Mouse (Mus musculus) cerebellum, postnatal 10 days (tissue): Measurements from ENCODE around the gene Fzr1.

Source experiments
- DNase-seq, 2 experiments: peaks; one replicate each; pipeline ENCODE4 v3.0.0; 2021; ENCODE audit warnings: mixed read lengths in 2 of 2

Fzr1 gene

GRCm38 (mm10) chr10:81354738-81355477 is 23.4 kb downstream of the Fzr1 start:
- no peak for DNase-seq

DNA sequence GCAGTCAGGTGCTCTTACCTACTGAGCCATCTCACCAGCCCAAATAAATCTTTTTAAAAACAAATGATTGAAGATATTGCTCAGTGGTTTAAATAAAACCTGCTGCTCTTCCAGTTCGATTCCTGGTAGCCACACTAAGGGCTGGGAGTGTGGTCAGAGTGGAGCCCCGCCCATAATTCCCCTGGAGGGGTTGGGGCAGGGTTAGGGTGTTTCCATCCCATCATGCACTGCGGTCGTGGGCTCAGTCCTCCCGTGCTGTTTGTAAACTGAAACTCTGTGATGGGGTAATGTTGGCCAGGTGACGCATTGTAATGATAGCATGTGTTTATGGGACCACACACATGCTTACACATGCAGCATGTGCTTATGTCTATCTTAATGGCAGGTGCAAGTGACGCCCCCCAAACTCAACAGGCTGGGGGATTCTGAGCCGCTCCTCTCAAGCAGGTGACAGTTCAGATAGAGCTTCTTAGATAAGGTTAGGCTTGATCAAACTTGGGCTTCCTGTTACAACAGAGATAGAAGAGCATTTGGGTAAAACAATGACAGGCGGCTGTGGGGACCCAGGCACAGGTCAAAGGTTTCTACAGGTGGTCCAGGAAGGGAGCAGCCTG is 26.5 kb downstream of the Fzr1 start:
- no peak for DNase-seq

GRCm38 (mm10) chr10:81350351-81351063 is 27.8 kb downstream of the Fzr1 start, which contains the start of gene Hmg20b:
Gene Hmg20b (minus strand): TSS chr10:81350480.
- peak; percentile 99 to 100 for DNase-seq

DNA sequence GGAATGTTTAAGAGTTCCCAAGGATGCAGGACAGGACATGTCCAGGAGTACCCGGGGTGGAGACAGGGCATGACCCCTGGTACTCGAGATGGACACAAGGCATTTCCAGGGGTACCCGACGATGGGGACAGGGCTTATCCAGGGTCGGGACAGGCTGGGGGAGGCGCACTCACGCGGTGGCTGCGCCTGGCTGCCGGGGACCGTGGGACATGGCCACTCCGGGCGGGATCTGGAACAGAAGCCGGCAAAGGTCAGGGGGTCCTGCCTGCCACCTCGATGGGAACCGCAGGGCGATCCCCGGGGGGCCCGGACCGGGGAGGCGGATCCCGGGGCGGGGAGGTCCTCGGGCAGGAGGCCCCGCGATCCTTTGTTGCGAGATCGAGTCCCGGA is 28.4 kb downstream of the Fzr1 start:
- DNase-seq = no peak

GRCm38 (mm10) chr10:81349146-81349545 is 29.2 kb downstream of the Fzr1 start:
- no peak for DNase-seq

DNA sequence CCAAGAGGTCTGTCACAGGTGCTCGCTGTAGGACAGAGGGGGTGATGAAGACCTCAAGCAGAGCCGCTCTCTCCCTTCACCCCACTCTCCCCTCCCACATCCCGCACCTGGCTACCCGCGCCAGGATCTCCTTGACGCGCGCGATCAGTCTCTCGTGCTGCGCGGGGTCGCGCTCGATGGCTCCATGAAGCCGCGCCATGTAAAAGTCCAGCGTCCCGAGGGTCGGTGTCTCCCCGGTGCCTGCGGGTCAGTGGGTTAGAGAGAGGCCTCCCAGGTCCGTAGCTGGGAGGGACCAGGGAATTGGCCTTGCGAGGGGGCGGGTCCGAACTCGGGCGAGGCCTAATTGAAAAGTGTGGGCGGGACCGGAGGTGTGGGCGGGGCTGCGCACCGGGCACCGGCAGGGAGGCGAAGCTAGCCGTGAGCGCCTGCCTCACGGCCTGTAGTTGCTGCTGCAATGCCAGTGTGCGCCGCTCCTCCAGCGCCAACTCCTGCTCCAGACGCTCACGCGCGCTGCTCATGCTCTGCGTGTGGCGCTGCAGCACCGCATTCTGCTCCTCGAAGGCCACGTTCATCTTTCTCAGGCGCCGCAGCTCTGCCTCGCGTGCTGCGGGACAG is 31.8 kb downstream of the Fzr1 start:
- peak; percentile 52 to 54 for DNase-seq

GRCm38 (mm10) chr10:81345162-81345534 is 33.2 kb downstream of the Fzr1 start:
- DNase-seq = no peak

DNA sequence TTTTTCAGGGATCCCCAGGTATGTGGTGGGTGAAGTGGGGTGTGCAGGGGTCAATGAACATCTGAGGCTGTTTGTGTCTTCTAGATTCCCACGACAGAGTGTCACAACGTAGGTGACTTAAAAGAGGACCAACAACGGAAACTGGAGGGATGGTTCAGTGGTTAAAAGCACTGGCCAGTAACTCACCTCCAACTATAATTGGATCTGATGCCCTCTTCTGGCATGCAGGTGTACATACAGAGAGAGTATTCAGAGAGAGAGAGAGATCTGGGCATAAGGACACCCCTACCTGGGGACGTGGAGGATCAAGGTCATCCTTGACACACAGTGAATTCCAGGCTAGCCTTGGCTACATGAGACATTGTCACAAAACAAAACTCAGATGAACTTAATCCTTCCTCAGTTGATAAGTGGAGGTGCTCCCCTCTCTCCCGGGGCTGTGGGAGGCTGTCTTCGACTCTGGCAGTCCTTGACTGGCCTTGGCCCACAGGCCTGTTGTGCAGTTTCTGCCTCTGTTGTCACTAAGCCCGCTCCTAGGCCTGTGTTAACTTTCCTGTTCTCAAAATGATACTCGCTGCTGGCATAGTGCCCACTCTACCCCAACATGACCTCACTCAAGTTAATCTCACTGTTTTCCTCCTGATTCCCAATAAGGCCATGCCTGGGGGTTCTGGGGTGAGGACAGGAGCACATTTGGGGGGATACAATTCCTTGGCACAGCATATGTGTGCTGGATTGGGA is 33.7 kb downstream of the Fzr1 start:
- peak; percentile 42 to 59 for DNase-seq

- no peak for DNase-seq
Measured at GRCm38 (mm10) chr10:81342686-81343505, 35.4 kb downstream of the Fzr1 start, which contains the start of gene Gipc3. Gene Gipc3 (minus strand): TSS chr10:81343266.

GRCm38 (mm10) chr10:81341333-81341949 is 36.9 kb downstream of the Fzr1 start:
- DNase-seq = peak; percentile 87

- DNase-seq = no peak
Measured at GRCm38 (mm10) chr10:81340551-81341332, 37.6 kb downstream of the Fzr1 start.

DNA sequence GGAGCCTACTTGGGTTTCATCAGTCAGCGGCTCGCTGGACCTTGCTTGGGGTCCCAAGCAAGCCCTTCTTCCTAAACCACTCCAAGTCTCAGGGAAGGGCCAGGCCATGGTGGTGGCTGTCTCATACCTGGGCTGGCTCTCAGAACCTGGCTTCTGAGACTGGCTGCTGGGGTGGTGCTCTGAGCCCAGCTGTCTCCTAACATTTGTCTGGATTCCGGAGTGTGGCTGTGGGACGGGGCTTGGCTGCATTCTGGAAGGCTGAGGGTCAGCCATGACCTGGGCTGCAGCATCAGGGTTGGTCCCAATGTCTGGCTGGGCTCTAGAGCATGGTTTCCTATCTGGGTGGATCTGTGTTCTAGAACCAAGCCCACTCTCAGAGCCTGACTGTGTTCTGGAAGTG is 41.8 kb downstream of the Fzr1 start:
- no peak for DNase-seq

DNA sequence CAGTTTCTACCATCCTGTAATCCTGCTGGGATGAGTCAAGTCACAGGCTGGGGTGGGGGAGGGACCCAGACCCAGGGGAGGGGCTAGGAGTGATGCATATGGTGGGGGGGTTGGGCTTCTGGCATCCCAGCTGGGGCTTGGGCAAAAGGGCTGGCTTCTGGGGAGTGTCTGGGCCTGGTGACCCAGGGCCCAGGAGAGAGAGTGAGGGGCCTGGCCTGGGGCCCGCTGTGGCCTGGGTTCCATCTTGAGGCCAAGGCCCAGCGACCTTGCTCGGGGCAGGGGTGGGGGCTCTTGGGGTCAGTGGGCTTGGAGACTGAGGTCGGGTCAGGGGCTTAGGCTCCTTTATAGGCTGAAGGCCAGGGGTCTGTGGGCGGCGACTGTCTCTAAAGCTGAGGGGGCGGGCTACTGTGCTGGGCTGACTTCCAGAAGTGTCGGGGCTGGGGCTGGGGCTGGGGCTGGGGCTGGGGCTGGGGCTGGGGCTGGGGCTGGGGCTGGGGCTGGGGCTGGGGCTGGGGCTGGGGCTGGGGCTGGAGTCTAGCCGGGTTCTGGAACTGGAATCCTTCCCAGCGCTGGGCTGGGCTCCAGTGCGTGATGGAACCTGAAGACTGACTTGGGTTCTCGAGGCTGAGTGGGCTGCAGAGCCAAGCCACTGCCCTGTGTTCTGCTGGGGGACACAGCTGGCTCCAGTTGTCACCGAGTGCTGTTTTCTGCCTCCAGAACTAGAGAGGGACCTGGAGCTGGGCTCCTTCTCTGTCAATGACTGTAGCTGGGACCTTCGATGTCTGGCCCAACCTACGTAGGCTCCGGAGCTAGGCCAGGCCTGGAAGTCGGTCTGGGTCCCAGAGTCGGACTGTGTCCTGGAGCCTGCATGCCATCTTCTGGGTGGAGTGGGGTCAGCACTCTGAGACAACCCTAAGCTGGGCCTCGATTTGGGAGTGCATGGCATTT is 42.6 kb downstream of the Fzr1 start:
- peak; percentile 66 to 78 for DNase-seq

DNA sequence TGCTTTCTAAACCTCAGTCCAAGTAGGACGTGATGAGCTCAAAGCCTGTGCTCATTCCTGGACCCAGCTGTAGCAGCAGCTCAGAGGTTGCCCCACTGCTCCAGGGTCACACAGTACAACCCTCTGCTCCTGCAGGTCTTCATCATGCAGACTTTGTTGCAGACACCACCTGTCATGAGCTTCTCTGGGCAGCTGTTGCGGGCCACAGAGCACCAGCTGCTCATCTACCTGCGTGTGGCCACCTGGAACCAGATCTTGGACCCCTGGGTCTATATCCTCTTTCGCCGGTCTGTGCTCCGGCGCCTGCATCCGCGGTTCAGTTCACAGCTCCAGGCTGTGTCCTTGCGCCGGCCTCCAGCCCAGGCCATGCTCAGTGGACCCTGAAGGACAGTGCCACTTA is 44.0 kb downstream of the Fzr1 start:
- DNase-seq = no peak

DNA sequence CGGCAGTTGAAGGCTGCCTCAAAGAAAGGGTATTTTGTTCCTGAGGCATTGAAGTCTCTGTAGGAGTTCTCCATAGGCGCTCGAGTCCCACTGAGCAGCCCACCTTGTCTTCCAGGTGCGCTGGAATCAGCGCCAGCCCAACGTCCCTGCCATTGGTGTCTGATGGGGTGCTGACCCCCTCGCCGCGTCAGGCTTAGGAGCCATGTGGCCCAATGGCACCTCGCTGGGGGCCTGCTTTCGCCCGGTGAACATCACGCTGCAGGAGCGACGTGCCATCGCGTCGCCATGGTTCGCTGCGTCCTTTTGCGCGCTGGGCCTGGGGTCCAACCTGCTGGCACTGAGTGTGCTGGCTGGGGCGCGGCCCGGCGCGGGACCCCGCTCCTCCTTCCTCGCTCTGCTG is 46.0 kb downstream of the Fzr1 start:
- no peak for DNase-seq

DNA sequence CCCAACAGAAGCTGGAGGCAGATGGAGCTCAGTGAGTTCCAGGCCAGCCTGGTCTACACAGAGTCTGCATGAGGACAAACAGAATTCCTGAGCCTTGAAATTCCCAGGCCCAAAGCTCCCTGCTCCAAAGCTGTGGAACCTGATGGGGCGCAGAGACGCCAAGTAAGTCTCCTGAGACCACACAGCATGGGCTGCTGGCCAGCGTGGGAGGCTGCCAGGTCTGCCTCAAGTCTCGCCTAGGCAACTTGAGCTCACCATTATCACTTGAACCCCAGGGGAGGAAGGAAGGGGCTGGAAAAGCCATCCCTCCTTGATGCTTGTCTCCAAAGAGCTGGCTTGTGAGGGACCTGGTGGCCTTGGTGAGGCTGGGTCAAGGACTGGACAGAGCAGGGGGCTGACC is 48.3 kb downstream of the Fzr1 start:
- DNase-seq = no peak

GRCm38 (mm10) chr10:81329194-81329975 is 48.9 kb downstream of the Fzr1 start:
- DNase-seq = no peak

- DNase-seq = no peak
Measured at GRCm38 (mm10) chr10:81328386-81328785, 49.9 kb downstream of the Fzr1 start, which contains the start of gene Tbxa2r. Gene Tbxa2r (plus strand): TSS chr10:81328731.
